Mouse (Mus musculus): ENCODE measurements around the gene Slc16a12. TPM values are rescaled to one million over a fixed set of nuclear protein-coding genes. Genes with fewer than 3 reads are reported as not detected.

The Slc16a12 gene
- polyA plus RNA-seq, 1 experiment = 1.2 TPM

- Histone ChIP-seq H3K36me3 (ENCODE audit: control insufficient read depth, insufficient read depth, low read length, poor library complexity, severe bottlenecking) (no peaks in the 10 kb centered on the region), H3K27me3 (ENCODE audit: control insufficient read depth, insufficient read depth, low read length, poor library complexity, severe bottlenecking) (no peaks in the 10 kb centered on the region), H3K4me1 (ENCODE audit: control insufficient read depth, insufficient read depth, low read length) (peaks cover 1% of the 10 kb centered on the region), H3K9me3 (replicated peaks; ENCODE audit: control insufficient read depth, insufficient read depth, low read length, poor library complexity, severe bottlenecking) (no peaks in the 10 kb centered on the region), H3K9ac (ENCODE audit: low read depth, poor library complexity, severe bottlenecking) (no peak overlapping the region), H3K27ac (ENCODE audit: insufficient read depth, low read length) (no peak overlapping the region), H3K4me3 (ENCODE audit: low read depth, low read length) (no peak overlapping the region)
- TF ChIP-seq EP300 (IDR thresholded peaks at IDR 0.05; ENCODE audit: insufficient read depth, low read depth, low read length) = no peak
- no peak for TF ChIP-seq POLR2A (IDR thresholded peaks at IDR 0.05; ENCODE audit: insufficient read depth, low read length)
- no peak for TF ChIP-seq CTCF (IDR thresholded peaks at IDR 0.05; ENCODE audit: low read depth, low read length)
Measured at GRCm38 (mm10) chr19:34733020-34733419, 14.1 kb downstream of the Slc16a12 start.

GRCm38 (mm10) chr19:34731356-34731755, 15.7 kb downstream of the Slc16a12 start:
- no peak overlapping the region for H3K4me3 ChIP-seq (ENCODE audit: low read depth, low read length)
- TF ChIP-seq EP300 (IDR thresholded peaks at IDR 0.05; ENCODE audit: insufficient read depth, low read depth, low read length) = no peak
- H3K27me3 ChIP-seq (ENCODE audit: control insufficient read depth, insufficient read depth, low read length, poor library complexity, severe bottlenecking) = no peaks in the 10 kb centered on the region
- no peak overlapping the region for H3K27ac ChIP-seq (ENCODE audit: insufficient read depth, low read length)
- peaks cover 1% of the 10 kb centered on the region for H3K4me1 ChIP-seq (ENCODE audit: control insufficient read depth, insufficient read depth, low read length)
- no peaks in the 10 kb centered on the region for H3K9me3 ChIP-seq (replicated peaks; ENCODE audit: control insufficient read depth, insufficient read depth, low read length, poor library complexity, severe bottlenecking)
- no peaks in the 10 kb centered on the region for H3K36me3 ChIP-seq (ENCODE audit: control insufficient read depth, insufficient read depth, low read length, poor library complexity, severe bottlenecking)
- no peak overlapping the region for H3K9ac ChIP-seq (ENCODE audit: low read depth, poor library complexity, severe bottlenecking)

DNA sequence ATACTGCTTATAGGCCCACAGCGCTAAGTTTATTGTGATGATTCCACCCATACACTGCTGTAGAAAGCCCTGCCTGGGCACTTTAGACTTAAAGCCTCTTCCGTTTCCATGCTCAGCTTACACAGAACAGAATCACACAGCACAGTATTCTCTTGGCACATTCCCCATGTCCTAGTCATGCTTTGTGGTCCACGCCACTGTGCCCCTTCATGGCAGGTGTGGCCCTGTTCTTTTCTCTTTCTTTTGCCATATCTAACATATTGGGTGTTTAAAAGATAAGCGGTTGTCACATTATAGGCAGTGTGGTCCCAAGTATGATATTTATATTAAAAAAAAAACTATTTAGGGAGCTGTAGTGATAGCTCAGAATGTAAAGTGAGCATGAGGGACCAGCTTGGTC, 16.5 kb downstream of the Slc16a12 start:
- no peaks in the 10 kb centered on the region for H3K27me3 ChIP-seq (ENCODE audit: control insufficient read depth, insufficient read depth, low read length, poor library complexity, severe bottlenecking)
- no peaks in the 10 kb centered on the region for H3K36me3 ChIP-seq (ENCODE audit: control insufficient read depth, insufficient read depth, low read length, poor library complexity, severe bottlenecking)
- TF ChIP-seq EP300 (IDR thresholded peaks at IDR 0.05; ENCODE audit: insufficient read depth, low read depth, low read length) = no peak
- TF ChIP-seq CTCF (IDR thresholded peaks at IDR 0.05; ENCODE audit: low read depth, low read length) = no peak
- TF ChIP-seq POLR2A (IDR thresholded peaks at IDR 0.05; ENCODE audit: insufficient read depth, low read length) = no peak
- H3K4me3 ChIP-seq (ENCODE audit: low read depth, low read length) = no peak overlapping the region
- H3K27ac ChIP-seq (ENCODE audit: insufficient read depth, low read length) = no peak overlapping the region
- H3K4me1 ChIP-seq (ENCODE audit: control insufficient read depth, insufficient read depth, low read length) = peaks cover 1% of the 10 kb centered on the region
- no peak overlapping the region for H3K9ac ChIP-seq (ENCODE audit: low read depth, poor library complexity, severe bottlenecking)
- H3K9me3 ChIP-seq (replicated peaks; ENCODE audit: control insufficient read depth, insufficient read depth, low read length, poor library complexity, severe bottlenecking) = no peaks in the 10 kb centered on the region

DNA sequence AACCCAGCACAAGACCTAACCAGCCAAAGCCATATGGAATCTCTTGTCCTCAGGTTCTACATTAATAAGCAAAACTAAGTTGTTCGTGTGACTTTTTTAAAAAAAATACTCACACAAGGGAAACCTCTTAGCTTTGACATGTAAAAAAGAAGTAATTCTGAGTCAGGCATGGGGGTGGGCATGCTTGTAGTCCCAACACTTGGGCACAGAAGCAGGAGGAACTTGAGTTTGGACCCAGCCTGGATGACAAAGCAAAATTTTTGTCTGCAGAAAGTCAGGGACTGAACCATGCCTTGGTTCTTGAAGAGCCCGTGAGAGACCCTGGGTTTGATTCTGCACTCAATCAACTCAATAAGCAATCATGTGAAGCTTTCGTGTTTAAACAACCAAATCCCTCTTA, 17.6 kb downstream of the Slc16a12 start:
- Histone ChIP-seq H3K4me1 (ENCODE audit: control insufficient read depth, insufficient read depth, low read length) (peaks cover 1% of the 10 kb centered on the region), H3K36me3 (ENCODE audit: control insufficient read depth, insufficient read depth, low read length, poor library complexity, severe bottlenecking) (no peaks in the 10 kb centered on the region), H3K27me3 (ENCODE audit: control insufficient read depth, insufficient read depth, low read length, poor library complexity, severe bottlenecking) (no peaks in the 10 kb centered on the region), H3K27ac (ENCODE audit: insufficient read depth, low read length) (no peak overlapping the region), H3K9me3 (replicated peaks; ENCODE audit: control insufficient read depth, insufficient read depth, low read length, poor library complexity, severe bottlenecking) (no peaks in the 10 kb centered on the region), H3K4me3 (ENCODE audit: low read depth, low read length) (no peak overlapping the region), H3K9ac (ENCODE audit: low read depth, poor library complexity, severe bottlenecking) (no peak overlapping the region)
- no peak for TF ChIP-seq POLR2A (IDR thresholded peaks at IDR 0.05; ENCODE audit: insufficient read depth, low read length)
- no peak for TF ChIP-seq CTCF (IDR thresholded peaks at IDR 0.05; ENCODE audit: low read depth, low read length)
- no peak for TF ChIP-seq EP300 (IDR thresholded peaks at IDR 0.05; ENCODE audit: insufficient read depth, low read depth, low read length)

- TF ChIP-seq EP300 (IDR thresholded peaks at IDR 0.05; ENCODE audit: insufficient read depth, low read depth, low read length) (no peak), POLR2A (IDR thresholded peaks at IDR 0.05; ENCODE audit: insufficient read depth, low read length) (no peak), CTCF (IDR thresholded peaks at IDR 0.05; ENCODE audit: low read depth, low read length) (no peak)
- H3K9ac ChIP-seq (ENCODE audit: low read depth, poor library complexity, severe bottlenecking) = no peak overlapping the region
- H3K4me3 ChIP-seq (ENCODE audit: low read depth, low read length) = no peak overlapping the region
- H3K4me1 ChIP-seq (ENCODE audit: control insufficient read depth, insufficient read depth, low read length) = peaks cover 1% of the 10 kb centered on the region
- no peak overlapping the region for H3K27ac ChIP-seq (ENCODE audit: insufficient read depth, low read length)
- H3K27me3 ChIP-seq (ENCODE audit: control insufficient read depth, insufficient read depth, low read length, poor library complexity, severe bottlenecking) = no peaks in the 10 kb centered on the region
- no peaks in the 10 kb centered on the region for H3K36me3 ChIP-seq (ENCODE audit: control insufficient read depth, insufficient read depth, low read length, poor library complexity, severe bottlenecking)
- H3K9me3 ChIP-seq (replicated peaks; ENCODE audit: control insufficient read depth, insufficient read depth, low read length, poor library complexity, severe bottlenecking) = no peaks in the 10 kb centered on the region
Measured at GRCm38 (mm10) chr19:34726254-34726962, 20.7 kb downstream of the Slc16a12 start.

- Histone ChIP-seq H3K4me1 (ENCODE audit: control insufficient read depth, insufficient read depth, low read length) (peaks cover 1% of the 10 kb centered on the region), H3K36me3 (ENCODE audit: control insufficient read depth, insufficient read depth, low read length, poor library complexity, severe bottlenecking) (no peaks in the 10 kb centered on the region), H3K27me3 (ENCODE audit: control insufficient read depth, insufficient read depth, low read length, poor library complexity, severe bottlenecking) (no peaks in the 10 kb centered on the region), H3K4me3 (ENCODE audit: low read depth, low read length) (no peak overlapping the region), H3K9me3 (replicated peaks; ENCODE audit: control insufficient read depth, insufficient read depth, low read length, poor library complexity, severe bottlenecking) (no peaks in the 10 kb centered on the region), H3K27ac (ENCODE audit: insufficient read depth, low read length) (no peak overlapping the region), H3K9ac (ENCODE audit: low read depth, poor library complexity, severe bottlenecking) (no peak overlapping the region)
- TF ChIP-seq EP300 (IDR thresholded peaks at IDR 0.05; ENCODE audit: insufficient read depth, low read depth, low read length) = no peak
- no peak for TF ChIP-seq CTCF (IDR thresholded peaks at IDR 0.05; ENCODE audit: low read depth, low read length)
- TF ChIP-seq POLR2A (IDR thresholded peaks at IDR 0.05; ENCODE audit: insufficient read depth, low read length) = no peak
Measured at GRCm38 (mm10) chr19:34725418-34725817, 21.7 kb downstream of the Slc16a12 start.

All from ES-Bruce4 (cell line).